Mouse (Mus musculus) MEL (cell line): Measurements from ENCODE around the gene Hist2h2ac. TPM values are rescaled to one million over a fixed set of nuclear protein-coding genes. Genes with fewer than 3 reads are reported as not detected.

Experiments used
- DNase-seq: peaks from one replicate; pipeline ENCODE4 v3.0.0; 2011; ENCODE audit warnings: low read depth, low spot score
- H3K27ac ChIP-seq: 2 replicates; pipeline ENCODE4 v1.5.1; 2012; ENCODE audit warnings: low read depth, mild to moderate bottlenecking, control low read depth, low read length, moderate library complexity; ENCODE audit not compliant: control insufficient read depth
- H3K27me3 ChIP-seq, 2 experiments: fragments of 150-350 bp in 1 of 2; sonication (generic) in 1 of 2; 2 replicates each; pipeline ENCODE4 v1.6.1; 2012; ENCODE audit warnings: low read length in 2 of 2, mild to moderate bottlenecking in 2 of 2, improper control_type of control experiment in 1 of 2, moderate library complexity in 1 of 2; ENCODE audit not compliant: insufficient read depth in 2 of 2, control insufficient read depth in 1 of 2
- H3K36me3 ChIP-seq, 2 experiments: 2 replicates each; pipeline ENCODE4 v1.6.1; 2012 to 2014; ENCODE audit warnings: low read length in 2 of 2, improper control_type of control experiment in 1 of 2, inconsistent platforms in 1 of 2, mild to moderate bottlenecking in 1 of 2; ENCODE audit not compliant: insufficient read depth in 2 of 2, control insufficient read depth in 1 of 2
- H3K4me1 ChIP-seq, 2 experiments: fragments of 150-350 bp in 1 of 2; sonication (generic) in 1 of 2; 2 replicates each; pipeline ENCODE4 v1.6.1; 2012; ENCODE audit warnings: low read length in 2 of 2, improper control_type of control experiment in 1 of 2, mild to moderate bottlenecking in 1 of 2; ENCODE audit not compliant: insufficient read depth in 2 of 2, control insufficient read depth in 1 of 2
- H3K4me3 ChIP-seq, 2 experiments: fragments of 150-350 bp in 1 of 2; sonication (generic) in 1 of 2; 2 replicates each; pipeline ENCODE4 v1.5.1; 2012; ENCODE audit warnings: low read depth in 2 of 2, low read length in 2 of 2, mild to moderate bottlenecking in 2 of 2, moderate library complexity in 2 of 2, control low read depth in 1 of 2, improper control_type of control experiment in 1 of 2; ENCODE audit not compliant: control insufficient read depth in 1 of 2, insufficient read depth in 1 of 2
- H3K79me2 ChIP-seq: 2 replicates; pipeline ENCODE4 v1.6.1; 2012; ENCODE audit warnings: mild to moderate bottlenecking, low read length, moderate library complexity; ENCODE audit not compliant: control insufficient read depth, poor library complexity, insufficient read depth
- H3K9ac ChIP-seq: 2 replicates; pipeline ENCODE4 v1.6.1; 2012; ENCODE audit warnings: low read depth, mild to moderate bottlenecking, control low read depth, low read length, moderate library complexity; ENCODE audit not compliant: control insufficient read depth, poor library complexity, severe bottlenecking
- H3K9me3 ChIP-seq: fragments of 150-350 bp; sonication (generic); replicated peaks from 2 replicates; pipeline ENCODE4 v1.6.1; 2012; ENCODE audit warnings: mild to moderate bottlenecking, low read length, improper control_type of control experiment, moderate library complexity; ENCODE audit not compliant: insufficient read depth
- EP300 ChIP-seq, 2 experiments: IDR thresholded peaks; 2 replicates each; pipeline ENCODE4 v1.6.1; 2011; ENCODE audit warnings: improper control_type of control experiment in 2 of 2, low read length in 2 of 2, low read depth in 1 of 2, mild to moderate bottlenecking in 1 of 2
- ETS1 ChIP-seq: IDR thresholded peaks from 2 replicates; pipeline ENCODE4 v1.6.1; 2012; ENCODE audit warnings: low read depth, mild to moderate bottlenecking, inconsistent platforms, low read length, improper control_type of control experiment, moderate library complexity
- GABPA ChIP-seq: IDR thresholded peaks from 2 replicates; pipeline ENCODE4 v1.6.1; 2012; ENCODE audit warnings: low read depth, mild to moderate bottlenecking, inconsistent platforms, low read length, improper control_type of control experiment, moderate library complexity
- JUND ChIP-seq: IDR thresholded peaks from 2 replicates; pipeline ENCODE4 v1.6.1; 2011; ENCODE audit warnings: low read depth, mild to moderate bottlenecking, improper control_type of control experiment, low read length
- MAFK ChIP-seq: IDR thresholded peaks from 2 replicates; pipeline ENCODE4 v1.6.1; 2011; ENCODE audit warnings: low read depth, mild to moderate bottlenecking, low read length, improper control_type of control experiment, borderline replicate concordance
- MAX ChIP-seq: IDR thresholded peaks from 2 replicates; pipeline ENCODE4 v1.6.1; 2011; ENCODE audit warnings: low read length, improper control_type of control experiment
- MEF2A ChIP-seq: IDR thresholded peaks from 2 replicates; pipeline ENCODE4 v1.6.1; 2014; ENCODE audit warnings: low read depth, mild to moderate bottlenecking, inconsistent platforms, low read length, improper control_type of control experiment; ENCODE audit not compliant: poor library complexity, insufficient replicate concordance, severe bottlenecking; ENCODE audit errors: extremely low read depth
- POLR2AphosphoS5 ChIP-seq: IDR thresholded peaks from 2 replicates; pipeline ENCODE4 v1.6.1; 2012; ENCODE audit warnings: low read depth, borderline replicate concordance, mild to moderate bottlenecking, inconsistent platforms, low read length, moderate library complexity, mixed read lengths
- SMC3 ChIP-seq: IDR thresholded peaks from 2 replicates; pipeline ENCODE4 v1.6.1; 2011; ENCODE audit warnings: low read depth, low read length, improper control_type of control experiment
- TAL1 ChIP-seq: IDR thresholded peaks from 2 replicates; pipeline ENCODE4 v1.6.1; 2012; ENCODE audit warnings: mild to moderate bottlenecking, inconsistent platforms, low read length, moderate library complexity, mixed read lengths
- TBP ChIP-seq: IDR thresholded peaks from 2 replicates; pipeline ENCODE4 v1.8.0; 2011; ENCODE audit warnings: low read depth, low read length, improper control_type of control experiment
- UBTF ChIP-seq: IDR thresholded peaks from 2 replicates; pipeline ENCODE4 v1.6.1; 2012; ENCODE audit warnings: low read depth, mild to moderate bottlenecking, inconsistent platforms, low read length, improper control_type of control experiment, moderate library complexity, borderline replicate concordance; ENCODE audit not compliant: insufficient read depth
- USF1 ChIP-seq: IDR thresholded peaks from 2 replicates; pipeline ENCODE4 v1.6.1; 2014; ENCODE audit warnings: low read depth, mild to moderate bottlenecking, inconsistent platforms, low read length, improper control_type of control experiment, moderate library complexity
- ZC3H11A ChIP-seq: IDR thresholded peaks from 2 replicates; pipeline ENCODE4 v1.6.1; 2012; ENCODE audit warnings: low read depth, mild to moderate bottlenecking, inconsistent platforms, low read length, improper control_type of control experiment
- polyA plus RNA-seq, 2 experiments: library from polyadenylated mRNA; stranded (reverse) in 1 of 2; unstranded in 1 of 2; fragments of >175 nt in 1 of 2; fragments of >200 nt in 1 of 2; gene quantifications; 2 replicates each; pipeline versions ENCODE4 v1.2.1 to v1.2.4; 2012; ENCODE audit warnings: low replicate concordance in 2 of 2, low read depth in 1 of 2; ENCODE audit not compliant: insufficient read length in 2 of 2, insufficient read depth in 1 of 2, missing spikeins in 1 of 2
- total RNA-seq: library from RNA; depleted of rRNA; stranded (reverse); fragments of 300-350 nt; gene quantifications from 2 replicates; pipeline ENCODE4 v1.2.3, GENCODE M21; 2012

Gene Hist2h2ac
- total and polyA plus RNA-seq, 3 experiments = 4.8 to 2,824 TPM; not detected in 1

DNA sequence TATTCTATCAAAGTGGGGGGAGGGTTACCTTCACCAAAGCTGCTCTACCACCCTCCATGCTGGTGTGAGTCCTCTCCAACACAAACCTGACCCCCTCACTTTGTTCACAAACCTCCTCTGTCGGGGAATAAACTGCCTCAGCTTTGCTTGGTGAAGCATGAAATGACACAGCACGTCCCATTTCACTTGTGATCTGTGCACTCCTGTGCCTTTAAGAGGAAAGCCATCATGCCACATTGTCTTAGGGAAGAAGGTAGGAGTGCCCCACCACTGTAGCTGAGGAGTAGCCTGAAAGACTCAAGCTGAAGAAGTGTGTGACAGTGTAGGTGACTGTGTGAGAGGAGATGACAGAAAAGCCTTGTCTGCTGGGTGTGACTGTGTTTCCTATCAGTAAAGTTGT, 4.7 kb upstream of the Hist2h2ac start:
- H3K4me3 ChIP-seq = no peak overlapping the region
- DNase-seq = peak; percentile 69
- H3K9ac ChIP-seq = peak overlapping the region; percentile 1
- 0 out of 2 replicates have a peak, but pooled peaks have one; percentile 28 for TF ChIP-seq TBP
- no peak for TF ChIP-seq ZC3H11A
- TF ChIP-seq, all 39 proteins: peak for 1
- Histone ChIP-seq H3K79me2 (peaks cover 9% of the 10 kb centered on the region; the same call in 1 of the 2 replicates), H3K36me3 (peaks cover 0 to 45% of the 10 kb centered on the region in 2 experiments; a peak in 2 of 4 replicates), H3K4me1 (peaks cover 8 to 40% of the 10 kb centered on the region in 2 experiments), H3K27me3 (no peaks in the 10 kb centered on the region), H3K27ac (peak overlapping the region; percentile 8; the same call in 1 of the 2 replicates), H3K9me3 (no peaks in the 10 kb centered on the region)

DNA sequence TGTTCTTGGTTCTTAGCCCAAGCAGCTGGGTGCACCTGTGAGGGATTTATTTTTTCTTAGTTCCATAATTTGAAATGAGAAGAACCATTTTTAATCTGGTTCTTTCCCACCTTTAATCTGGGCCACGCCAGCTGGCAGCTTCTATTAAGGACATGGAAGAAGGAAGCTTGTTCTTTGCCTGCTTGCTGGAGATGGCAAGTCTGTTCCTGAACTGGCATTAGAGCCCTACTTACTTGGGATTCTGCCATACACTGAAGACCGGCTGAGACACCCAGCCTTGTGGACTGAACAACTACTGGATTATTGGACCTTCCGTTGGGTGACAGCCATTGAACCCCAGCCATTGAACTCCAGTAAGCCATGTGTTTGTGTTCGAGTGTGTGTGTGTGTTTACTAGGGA, 2.1 kb upstream of the Hist2h2ac start:
- H3K79me2 ChIP-seq = peaks cover 18% of the 10 kb centered on the region; the same call in 1 of the 2 replicates
- TF ChIP-seq MEF2A = no peak
- peak; percentile 35; the same call in 1 of the 2 replicates for TF ChIP-seq TAL1
- TF ChIP-seq ETS1 = no peak
- no peak for TF ChIP-seq MAFK
- TF ChIP-seq, all 39 proteins: peak for 1
- peaks cover 0 to 55% of the 10 kb centered on the region in 2 experiments; a peak in 2 of 4 replicates for H3K36me3 ChIP-seq
- H3K27ac ChIP-seq = 0 out of 2 replicates have a peak overlapping the region, but pooled peaks have one; percentile 7
- peak overlapping the region; percentile 74 for H3K9ac ChIP-seq
- peak overlapping the region; percentile 22 to 58 for H3K4me3 ChIP-seq
- peak; percentile 58 for DNase-seq
- H3K27me3 ChIP-seq = no peaks in the 10 kb centered on the region
- no peaks in the 10 kb centered on the region for H3K9me3 ChIP-seq
- H3K4me1 ChIP-seq = peaks cover 8 to 44% of the 10 kb centered on the region in 2 experiments

DNA sequence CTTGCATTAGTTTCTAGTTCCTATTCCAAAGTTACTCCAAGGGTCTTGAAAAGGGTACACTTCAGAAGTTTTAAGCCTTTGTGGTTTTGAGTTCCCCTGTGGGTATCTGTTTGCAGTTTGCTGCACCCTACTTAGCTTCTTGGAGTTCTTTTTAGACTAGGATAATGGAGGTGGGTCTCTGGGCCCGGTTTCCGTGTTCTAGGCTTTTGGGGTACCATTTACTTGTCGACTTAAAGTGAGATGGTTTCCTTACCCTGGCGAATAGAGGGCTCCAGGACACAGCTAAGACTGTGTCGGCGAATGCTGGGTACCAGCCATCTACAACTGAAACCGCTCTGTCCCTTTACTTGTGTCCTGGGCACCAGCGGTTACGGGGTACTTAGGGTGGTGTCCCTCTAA, 959 bp upstream of the Hist2h2ac start:
- H3K4me3 ChIP-seq = peak overlapping the region; percentile 58 to 70

More for the DNA sequence above, 959 bp upstream of the Hist2h2ac start:
- peaks cover 18% of the 10 kb centered on the region; the same call in 1 of the 2 replicates for H3K79me2 ChIP-seq
- no peaks in the 10 kb centered on the region for H3K27me3 ChIP-seq
- no peaks in the 10 kb centered on the region for H3K9me3 ChIP-seq
- H3K9ac ChIP-seq = peak overlapping the region; percentile 74
- peaks cover 0 to 51% of the 10 kb centered on the region in 2 experiments; a peak in 2 of 4 replicates for H3K36me3 ChIP-seq
- H3K27ac ChIP-seq = peak overlapping the region; percentile 88
- DNase-seq = peak; percentile 86
- H3K4me1 ChIP-seq = peaks cover 8 to 38% of the 10 kb centered on the region in 2 experiments
- TF ChIP-seq TBP (peak; percentile 33; the same call in 1 of the 2 replicates), USF1 (no peak), JUND (no peak), EP300 (IDR thresholded peaks at IDR 0.05; ENCODE audit: low read depth in 1 of 2, low read length in 2 of 2) (no peak), POLR2AphosphoS5 (no peak), GABPA (no peak), SMC3 (no peak), TAL1 (no peak), UBTF (peak; percentile 13; the same call in 1 of the 2 replicates), MAX (no peak)
